Mouse (Mus musculus) thymus, postnatal 14 days (tissue): ENCODE data around the gene Homer2.

Experiments used
- DNase-seq: peaks from one replicate; pipeline ENCODE4 v3.0.0; 2021

Homer2 gene

DNA sequence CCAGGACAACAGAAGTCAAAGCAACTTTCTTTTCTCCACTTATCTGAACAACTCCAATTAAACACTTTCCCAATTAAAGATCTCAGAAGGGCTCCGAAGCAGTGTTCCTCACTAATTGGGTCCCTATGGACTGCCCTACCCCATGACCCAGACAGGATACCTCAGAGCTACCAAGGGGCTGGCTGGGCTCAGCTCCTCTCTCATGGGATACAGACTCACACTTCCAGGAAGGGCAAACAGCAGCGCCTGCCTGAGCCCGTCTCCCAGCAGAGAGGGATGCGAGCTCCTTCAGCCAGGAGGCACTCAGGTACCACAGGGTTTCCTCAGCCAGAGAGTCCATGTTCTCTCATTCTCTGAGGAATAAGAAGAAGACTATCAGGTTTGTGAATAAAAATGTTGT is 9.4 kb downstream of the Homer2 start:
- DNase-seq: no peak

DNA sequence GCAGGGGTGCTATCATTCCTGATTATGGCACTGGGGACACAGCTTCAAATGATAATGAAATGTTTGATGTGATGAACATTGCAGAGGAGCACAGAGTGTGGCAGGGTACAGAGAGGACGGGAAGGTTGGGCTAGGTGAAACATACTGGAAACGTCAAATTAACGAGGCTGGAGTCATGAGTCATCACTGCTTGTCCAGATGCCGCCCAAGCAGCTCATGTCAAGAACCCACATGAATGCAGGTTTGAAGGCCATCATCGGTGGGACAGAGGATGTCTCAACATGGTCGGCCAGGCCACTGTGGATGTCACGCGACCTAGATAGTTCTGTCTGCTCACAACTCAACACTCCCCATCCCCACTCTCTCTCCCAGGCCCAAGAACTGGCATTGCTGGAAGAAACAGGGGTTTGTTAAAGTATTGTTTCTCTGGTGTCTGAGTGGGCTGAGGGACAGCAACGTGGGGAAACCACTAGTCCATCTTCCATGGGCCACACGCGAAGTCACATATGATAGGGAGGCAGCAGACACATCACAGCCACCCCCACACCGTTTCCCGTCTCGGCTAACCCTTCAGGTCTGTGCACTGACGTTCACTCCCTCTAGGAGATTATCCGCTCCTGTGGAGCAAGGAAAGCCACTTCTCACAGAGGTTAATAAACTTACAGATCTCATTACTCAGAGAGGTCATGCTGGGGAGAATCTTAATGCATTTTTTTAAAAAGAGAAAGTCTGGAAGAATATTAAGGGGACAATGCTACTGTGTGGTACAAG is 11.4 kb downstream of the Homer2 start:
- no peak for DNase-seq

DNA sequence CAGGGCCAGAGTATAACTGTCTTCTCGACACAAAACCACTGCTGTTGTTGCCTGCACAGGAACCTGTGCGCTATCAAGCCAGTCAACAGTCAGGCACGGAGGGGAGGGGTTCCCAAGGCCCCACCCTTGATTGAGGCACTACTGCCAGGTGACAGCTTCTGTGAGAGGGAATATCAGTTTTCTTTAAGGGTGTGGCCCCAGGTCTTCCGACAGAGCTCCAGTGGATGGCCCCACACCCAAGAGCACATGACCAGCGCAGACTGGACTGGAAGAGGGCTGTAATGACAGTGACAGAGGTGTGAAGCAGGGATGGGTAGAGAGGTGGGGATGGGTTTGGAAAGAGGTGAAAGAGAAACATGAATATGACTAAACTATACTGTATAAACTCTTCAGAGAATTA is 16.3 kb downstream of the Homer2 start:
- no peak for DNase-seq

DNA sequence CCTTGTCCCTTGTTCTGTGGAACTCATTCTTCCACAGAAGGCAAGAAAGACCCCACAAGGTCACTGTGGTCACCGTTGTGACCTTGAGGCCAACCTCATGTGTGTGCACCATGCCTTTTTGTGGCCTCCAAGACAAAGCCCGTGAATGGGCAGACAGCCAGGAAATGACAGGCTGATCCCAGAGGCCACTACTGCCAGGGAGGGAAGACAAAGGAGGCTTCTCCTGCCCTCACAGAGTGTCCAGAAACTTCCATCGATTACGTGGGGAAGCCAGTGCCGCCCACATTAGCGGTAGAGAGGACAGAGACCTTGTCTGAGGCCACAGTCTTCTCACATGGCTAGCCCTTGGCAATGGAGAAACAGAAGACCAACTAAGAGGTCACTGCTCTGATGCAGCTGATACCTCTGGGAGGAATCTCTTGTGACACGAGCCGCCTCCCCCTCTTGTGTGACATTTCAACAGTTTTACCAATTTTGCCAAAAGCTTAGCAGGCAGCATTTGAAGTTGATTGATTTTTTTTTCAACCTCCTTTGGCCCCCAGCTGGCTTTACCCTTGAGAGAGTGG is 18.1 kb downstream of the Homer2 start:
- no peak for DNase-seq

DNA sequence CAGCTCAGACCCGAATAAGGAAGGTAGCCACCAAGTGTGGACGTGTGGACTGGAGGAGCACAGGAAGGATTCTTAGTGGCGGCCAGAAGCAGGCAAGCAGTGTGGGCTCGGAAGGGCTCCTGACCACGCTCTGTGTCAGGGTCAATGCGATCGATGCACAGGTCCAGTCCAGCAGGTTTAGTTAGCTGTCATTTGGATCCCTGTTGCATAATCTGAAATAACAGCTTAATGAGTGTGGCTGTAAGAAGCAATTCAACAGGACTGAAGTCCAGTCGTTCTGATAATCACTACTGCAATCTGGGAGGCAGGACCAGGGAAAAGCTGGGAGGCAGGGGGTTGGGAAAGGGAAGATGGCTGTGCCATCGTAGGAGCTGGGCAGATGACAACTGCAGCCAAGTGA is 18.9 kb downstream of the Homer2 start:
- no peak for DNase-seq

DNA sequence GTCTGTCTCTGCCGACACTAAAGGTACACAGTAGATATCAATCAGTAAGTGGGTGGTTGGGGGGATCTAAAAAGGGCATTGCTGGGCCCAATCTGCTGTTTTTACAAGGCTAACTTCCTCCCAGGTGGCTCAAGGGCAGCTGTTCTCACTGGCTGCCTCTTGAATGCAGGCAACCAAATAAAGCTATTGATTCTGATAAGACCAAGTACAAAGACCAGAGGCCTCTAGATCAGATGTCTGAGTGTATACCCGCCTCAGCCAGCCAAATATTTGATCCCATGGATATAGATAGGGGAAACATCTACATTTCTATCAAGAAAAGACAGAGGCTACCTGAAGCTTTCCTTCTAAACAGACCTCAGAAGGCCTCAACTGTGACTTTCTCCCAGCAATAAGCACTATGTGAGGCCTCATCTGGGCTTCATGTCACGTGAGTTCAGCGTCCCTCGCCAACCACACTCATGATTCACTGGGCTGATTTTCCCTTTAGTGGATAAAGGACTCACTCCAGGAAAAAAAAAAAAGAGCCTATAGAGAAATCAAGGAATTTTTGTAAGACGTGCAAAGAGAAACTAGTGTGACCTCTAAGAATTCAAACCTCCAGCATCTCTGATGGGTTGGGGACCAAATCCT is 19.5 kb downstream of the Homer2 start:
- no peak for DNase-seq

DNA sequence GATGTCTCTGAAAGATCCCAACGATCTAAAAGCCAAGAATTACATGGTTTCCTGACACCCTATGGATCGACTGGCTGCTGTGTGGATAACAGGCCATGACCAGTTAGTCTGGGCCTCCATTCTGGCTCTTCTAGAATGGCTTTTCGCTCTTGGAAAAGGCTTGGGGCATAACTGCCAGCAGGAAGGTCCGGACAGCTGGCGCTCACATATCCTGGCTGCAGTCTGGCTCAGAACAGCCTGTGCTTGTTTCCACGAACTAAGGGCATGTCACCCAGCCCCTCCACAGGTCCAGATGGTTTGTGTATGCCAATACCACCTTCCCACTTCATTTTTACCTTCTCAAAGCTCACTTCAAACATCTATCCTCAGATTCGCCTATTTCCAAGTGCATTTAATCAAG is 22.0 kb downstream of the Homer2 start:
- DNase-seq: no peak

DNA sequence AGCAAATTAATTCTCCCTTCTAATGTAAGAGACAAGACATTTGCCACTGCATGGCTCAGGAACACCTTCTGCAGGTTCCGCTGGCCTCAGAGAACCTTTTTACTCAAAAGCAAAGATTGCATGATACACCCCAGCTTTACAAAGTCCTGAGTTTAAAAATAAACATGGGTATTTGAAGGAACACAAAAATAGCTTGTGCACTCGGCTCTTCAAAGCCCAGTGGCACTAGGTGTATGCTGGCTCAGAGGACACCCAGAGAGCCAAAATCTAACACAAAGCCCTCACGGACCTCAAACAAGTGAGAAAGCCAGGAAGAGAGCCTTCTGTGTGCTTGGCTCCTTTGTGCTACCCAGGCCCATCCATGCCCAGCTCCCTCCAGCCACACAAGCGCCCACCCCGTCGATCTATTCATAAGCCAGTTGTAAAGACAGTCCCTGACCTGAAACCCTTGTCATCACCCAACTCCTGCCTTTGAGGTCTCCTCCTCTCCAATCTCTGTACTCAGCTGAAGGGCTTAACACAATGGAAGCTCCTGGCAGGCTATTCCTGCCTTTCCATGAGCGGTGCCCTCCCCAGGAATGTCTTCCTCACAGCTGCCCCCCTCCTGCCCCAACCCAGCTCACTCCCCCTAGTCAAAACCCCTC is 23.4 kb downstream of the Homer2 start:
- no peak for DNase-seq

DNA sequence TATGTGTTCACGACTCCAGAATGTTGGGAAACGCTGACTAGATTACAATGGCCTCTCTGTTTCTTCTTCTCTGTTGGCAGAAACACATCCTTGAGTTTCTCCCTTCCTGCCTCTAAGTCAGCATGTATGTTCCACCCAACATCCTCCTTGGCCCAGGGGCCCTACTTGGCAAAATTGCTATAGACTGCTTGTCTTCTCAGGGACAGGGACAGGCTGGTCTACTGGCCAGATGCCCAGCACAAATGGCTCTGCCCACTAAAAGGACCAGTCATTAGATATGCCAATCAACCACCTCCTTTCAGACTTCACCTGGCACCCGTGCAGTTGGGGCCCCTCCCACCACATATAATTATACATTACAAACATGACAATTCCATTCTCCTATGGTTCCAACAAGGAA is 25.9 kb downstream of the Homer2 start:
- DNase-seq: no peak

DNA sequence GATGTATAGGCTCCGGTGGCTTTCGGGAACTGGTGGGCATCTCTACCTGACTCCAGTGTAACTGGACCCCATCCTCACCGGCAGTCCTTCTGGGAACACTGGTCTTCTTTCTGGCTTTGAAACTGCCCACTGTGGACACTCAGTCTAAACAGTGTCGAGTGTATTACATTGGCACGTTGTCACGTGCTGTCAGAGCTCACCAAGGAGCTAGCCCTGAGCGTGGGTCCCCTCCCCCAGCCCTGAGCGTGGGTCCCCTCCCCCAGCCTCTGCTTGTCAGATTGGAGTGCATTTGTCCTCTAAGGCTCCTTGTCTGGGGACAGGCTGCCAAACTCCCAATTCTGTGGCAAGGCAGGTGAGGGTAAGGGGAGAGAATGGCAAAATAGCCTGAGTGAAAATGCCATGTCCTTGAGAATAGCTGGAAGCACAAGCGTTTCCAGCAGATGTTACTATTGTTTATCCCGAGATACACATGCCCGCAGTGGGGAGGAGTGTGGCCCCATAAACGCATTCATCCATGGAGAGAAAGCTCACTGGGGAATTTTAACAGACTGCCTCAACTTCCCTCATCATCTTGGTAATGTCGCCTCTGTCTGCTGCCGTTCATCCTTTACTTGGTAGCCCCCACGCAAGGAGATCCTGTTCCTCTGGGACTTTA is 33.8 kb downstream of the Homer2 start:
- no peak for DNase-seq

DNA sequence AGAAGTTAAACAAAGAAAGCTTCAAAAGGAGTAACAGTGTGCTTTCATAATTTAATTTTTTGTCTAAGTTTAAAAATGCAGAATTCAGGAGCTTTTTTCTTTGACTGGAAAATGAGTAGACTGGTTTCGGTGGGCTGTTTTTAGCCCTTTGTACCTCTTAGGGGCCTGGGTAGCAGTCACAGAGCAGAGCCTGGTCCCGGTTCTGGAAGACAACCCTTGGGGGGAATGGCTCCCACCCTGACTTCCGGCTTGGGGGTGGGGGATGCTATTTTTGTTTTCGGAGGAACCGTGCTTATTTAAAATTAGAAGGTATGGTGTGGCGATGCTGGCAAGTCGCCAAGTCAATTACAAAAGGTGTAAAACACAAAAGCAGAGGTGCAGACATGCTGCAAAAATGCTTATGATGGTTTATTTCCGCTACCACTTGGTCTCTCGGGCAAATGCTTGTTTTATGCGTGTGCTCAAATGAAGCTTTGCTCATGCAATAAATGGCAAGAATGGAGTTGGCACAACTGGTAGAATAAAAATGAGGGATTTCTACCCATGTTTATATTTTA is 34.5 kb downstream of the Homer2 start:
- no peak for DNase-seq

DNA sequence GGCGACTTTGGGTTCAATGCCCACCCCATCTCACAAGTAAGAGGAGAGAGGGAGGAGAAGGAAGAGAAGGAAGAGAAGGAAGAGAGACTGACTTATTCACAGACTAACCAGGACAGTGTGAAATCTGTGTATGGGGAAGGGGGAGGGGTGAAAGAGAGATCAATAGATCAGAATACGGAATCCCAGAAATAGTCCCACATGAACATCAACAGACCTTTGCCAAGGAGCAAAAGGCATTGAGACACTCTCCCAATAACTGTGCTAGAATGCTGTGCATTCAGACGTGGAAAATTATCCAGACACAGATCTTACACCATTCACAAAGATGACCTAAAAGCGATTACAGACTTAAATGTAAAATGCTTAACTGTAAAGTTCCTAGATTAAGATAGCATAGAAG is 40.2 kb downstream of the Homer2 start:
- no peak for DNase-seq

DNA sequence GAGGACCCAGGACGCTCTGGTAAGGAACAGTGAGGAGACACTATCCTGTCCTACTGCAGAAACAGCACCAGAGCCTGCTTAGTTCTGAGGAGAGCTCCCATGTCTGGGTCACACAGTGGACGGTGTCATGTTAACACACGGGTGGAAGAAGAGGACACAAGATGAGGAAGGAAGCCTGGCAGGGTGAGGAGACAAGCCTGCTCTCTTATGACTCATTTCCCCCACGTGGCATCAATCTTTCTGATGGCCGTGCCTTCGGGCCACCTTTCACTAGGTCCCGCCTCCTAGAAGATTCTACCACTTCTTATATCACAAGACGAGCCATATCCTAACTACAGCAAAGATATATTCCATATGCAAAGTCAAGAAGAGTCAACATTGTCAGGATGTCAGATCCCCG is 40.7 kb downstream of the Homer2 start:
- DNase-seq: no peak

DNA sequence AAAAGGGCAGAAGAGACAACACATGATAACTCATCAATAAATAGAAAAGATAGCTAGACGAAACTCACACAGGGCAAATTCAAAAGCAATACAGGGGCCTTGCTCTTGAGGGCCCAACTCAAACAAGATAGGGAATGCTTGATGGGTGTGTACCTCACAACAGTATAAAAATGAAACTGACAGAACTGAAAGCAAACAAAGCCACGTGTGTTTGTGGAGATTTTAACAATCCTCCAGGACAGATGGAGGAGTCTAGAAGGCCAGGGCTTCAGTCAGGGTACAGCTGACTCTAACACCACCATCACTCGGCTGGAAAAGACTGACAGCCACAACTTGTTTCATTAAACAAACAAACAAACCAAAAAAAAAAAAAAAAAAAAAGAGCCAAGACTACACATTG is 44.3 kb downstream of the Homer2 start:
- DNase-seq: no peak

DNA sequence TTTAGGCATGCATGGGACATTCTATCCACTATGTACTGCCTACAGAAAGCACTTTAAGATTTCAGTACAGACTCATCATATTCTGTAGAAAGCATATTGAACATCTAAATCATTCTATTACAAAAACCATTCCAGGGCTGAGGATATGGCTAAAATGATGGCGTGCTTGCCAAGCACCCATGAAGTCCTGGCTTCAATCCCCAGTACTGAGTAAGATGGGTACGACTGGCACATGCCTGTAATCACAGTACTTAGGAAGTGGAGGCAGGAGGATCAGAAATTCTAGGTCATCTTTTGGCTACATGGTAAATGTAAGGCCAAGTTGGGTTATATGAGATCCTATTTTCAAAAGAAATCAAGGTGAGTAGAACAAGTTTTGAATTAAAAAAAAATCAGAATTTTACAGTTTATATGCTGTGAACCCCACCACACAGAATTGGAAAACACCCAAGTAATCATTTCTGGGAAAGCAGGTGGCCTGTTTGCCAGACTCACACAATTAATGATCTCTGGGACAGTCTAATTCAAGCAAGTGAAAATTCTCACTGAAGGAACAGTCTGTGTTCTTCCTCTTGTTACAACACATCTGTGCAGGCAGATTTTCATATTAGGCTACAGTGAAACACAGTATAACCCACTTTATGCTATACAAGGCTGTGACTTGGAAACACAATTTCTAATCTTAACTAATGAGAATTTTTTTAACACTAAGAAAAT is 49.5 kb downstream of the Homer2 start:
- no peak for DNase-seq

DNA sequence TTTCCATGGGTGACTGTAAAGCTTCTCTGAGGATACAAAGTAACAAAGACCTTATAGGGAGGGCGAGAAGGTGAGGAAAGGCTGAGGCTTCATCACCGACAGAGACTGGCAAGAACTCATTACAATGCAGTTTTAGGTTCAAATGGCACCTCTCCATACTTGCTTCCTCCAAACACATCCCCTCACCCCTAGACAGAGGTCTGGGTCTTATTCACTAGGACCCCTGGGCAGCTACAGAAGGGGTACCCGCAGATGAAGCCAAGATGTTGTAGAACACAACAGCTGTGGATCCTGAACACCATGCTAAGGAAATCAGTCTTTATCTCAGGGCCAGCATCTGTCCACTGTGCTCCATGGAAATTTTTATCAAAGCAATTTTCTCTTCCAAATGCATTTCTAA is 50.3 kb downstream of the Homer2 start:
- DNase-seq: no peak

DNA sequence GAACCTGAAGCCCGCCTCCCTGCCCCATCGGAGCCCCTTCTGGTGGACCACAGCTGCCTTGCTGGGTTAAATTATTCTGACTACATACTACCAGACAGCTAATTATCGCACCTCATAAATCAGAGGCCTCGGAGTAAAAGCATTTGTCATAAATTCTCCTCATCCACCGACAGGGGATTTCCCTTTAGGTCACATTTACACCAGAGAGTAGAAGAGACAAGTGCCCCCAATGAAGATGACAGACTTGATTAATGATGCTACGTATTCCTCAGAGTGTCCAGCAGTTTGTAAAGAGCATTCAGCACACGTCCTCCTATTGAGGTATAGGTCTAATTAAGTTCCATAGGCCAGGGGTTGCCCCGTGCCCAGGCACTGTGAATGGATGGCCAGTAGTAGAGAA is 50.7 kb downstream of the Homer2 start:
- DNase-seq: no peak

DNA sequence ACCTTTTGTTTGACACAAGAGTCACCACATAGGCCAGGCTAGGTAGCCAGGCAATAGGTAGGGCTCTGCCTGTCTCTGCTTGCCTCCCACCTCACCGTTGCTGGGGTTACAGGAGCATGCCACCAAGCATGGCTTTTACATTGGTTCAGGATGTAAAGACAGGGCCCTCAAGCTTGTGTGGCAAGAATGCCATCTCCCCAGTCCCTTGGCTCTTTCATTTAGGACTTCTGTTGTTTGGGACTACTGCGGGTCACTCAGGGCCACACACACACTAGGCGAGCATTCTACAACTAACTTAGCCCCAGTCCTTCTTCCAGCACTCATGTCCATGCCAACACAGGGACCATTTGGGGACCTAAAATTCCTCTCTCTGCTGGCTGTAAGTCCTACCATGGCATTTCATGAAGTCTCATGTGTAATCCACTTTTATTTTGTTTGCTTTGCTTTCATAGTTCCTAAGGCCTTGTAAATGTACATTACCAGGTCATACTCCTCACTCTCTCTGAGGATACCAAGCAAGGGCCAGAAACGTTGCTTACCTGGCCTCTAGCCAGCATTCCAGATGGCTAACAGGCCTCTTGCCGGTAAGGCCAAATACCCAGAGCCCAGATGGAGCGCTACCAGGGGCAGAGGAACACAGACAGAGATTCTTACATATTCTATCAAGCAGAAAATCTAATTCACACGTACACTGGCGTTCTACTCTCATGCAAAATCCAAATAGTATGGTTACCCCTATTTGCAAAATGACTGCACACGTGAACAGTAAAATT is 52.2 kb downstream of the Homer2 start:
- no peak for DNase-seq

DNA sequence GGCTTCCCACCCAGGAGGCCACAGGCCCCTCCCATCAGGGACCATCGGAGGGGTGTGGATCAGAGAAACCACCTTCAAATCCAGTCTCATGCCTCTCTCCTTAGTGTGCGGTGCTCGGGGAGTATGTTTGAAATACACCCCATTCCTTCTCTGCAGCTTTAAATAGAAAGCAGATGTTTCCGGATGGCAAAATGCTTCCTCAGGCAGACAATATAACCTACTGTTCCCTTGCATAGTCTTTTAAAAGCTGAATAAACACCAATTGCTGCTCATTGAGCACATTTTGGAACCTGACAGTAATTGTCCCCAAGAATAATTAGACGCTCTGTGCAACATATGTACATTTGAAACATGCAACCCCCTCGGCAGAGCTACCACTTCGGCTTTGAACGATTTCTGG is 53.3 kb downstream of the Homer2 start:
- no peak for DNase-seq

DNA sequence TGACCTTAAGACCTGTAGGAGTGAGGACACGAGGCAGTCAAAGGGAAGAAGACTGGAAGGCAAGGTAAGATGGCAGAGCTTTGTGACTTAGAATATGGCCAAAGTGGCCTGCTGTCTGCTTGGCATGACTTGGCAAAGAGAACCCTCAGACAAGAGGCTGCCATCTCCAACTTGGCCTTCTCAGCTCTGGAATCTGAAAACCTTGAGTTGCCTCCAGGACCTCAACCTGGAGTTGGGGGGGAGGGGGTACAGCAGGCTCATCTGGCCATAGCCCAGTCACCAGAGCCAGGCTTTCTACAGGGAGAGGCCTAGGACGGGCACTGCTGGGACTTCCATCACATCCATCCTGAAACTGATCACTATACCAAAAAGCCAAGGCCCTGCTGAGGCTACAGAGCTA is 55.0 kb downstream of the Homer2 start:
- no peak for DNase-seq

DNA sequence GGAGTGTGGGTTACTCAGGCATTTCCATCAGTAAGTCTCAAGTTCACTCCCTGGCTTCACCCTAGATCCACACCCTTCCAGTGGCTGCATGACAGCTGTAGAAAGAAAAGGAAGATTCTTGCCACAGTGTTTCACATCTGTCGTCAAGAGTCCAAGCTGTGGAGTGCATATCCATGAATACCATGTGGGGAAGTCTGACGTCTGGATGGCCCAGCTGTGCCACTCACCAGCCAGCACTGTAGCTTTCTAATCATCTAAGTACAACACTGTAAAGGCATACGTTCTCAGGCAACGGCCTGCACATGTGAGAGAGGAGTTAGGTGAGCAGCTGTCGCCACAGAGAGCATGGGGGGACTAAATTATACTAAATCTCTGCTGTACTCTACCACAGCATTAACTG is 56.0 kb downstream of the Homer2 start:
- DNase-seq: no peak

DNA sequence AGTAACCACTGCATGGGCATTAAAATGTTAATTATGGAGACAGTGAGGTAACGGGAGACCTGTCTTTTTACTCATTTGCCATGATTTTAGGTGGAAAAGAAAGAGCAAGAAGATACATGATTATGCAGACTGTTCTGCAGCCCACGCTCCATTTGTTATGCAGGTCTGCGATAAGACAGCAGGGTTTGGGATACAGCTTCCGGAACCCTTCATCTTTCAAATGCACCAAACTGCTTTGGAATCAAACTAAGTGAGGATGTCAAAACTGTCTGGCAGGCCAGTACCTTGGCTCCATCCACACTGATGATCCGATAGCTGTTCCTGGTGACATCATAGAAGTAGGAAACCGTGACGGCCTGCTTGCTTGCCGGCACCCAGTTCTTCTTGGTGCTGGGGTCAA is 58.1 kb downstream of the Homer2 start:
- DNase-seq: no peak
